Mouse (Mus musculus): Measurements from ENCODE around the gene Osgepl1. TPM values are rescaled to one million over a fixed set of nuclear protein-coding genes. Genes with fewer than 3 reads are reported as not detected.
A peak's percentile ranks its signal among the peaks of the same experiment; 100 is the strongest.
"Not testable (repeated sequence)": the region's sequence is repeated elsewhere in the genome, so short reads cannot be mapped to it uniquely, and the experiment has no call there.

Gene Osgepl1
- 10 to 100 TPM; 17.9 to 18.5 TPM for total RNA-seq (2021)
- long read RNA-seq, experiment 1, transcript Osgepl1-201 (8 exons, 1,868 nt), result major isoform, 14 of 26 reads
- long read RNA-seq, experiment 1, partial matches to known transcripts, result 1 of 26 reads
- long read RNA-seq, experiment 1, other reads (novel, unspliced or antisense), result 11 of 26 reads
- long read RNA-seq, experiment 2, transcript Osgepl1-201 (8 exons, 1,868 nt), result major isoform, 16 of 28 reads
- long read RNA-seq, experiment 2, partial matches to known transcripts, result 2 of 28 reads
- long read RNA-seq, experiment 2, other reads (novel, unspliced or antisense), result 9 of 28 reads

DNA sequence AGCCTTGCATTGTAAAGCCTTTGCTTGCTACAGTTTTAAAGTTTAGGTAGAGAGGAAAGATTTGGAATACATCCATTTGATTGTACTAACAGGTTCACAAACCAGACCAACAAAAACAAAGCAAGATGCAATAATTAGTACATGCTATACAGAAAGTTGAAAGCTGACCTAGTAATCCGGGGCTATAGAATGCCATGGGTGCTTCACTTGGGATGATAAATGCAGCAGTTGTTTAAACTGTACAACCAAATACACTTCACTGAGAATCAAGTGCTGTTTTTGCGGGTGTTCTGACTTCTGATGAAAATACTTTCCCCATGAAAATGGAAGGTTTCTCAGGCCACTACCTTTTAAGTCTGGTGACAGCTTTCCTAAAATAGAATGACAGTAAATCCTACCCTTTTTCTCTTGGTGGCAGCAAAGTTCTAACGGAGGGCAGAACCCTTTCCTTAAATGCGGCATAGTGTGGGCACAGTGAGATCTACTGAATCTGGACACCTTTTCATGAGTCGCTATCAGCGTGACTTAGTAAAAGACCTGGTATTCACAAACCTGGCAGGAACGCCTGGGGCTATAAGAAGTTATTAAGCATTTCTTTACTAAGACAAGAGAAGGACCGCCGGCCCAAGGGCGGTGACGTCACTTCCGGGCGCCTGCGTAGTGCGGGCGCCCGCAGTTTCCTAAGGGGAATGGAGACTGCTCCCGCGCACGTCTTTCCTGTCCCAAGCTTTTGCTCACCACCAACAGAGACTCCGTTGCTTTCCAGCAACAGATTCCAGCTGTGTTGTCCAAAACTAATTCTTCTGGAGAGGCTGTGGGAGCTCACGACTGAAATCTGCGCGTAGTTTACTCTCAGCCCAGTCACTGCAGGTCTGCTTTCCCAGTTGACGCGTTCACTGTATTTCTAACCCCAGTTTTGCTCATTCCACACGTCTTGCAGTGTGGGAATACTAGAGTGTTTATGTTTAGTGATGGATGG is at the start of gene Osgepl1:
Osgepl1 (plus strand) TSS at position 636 of the 979 bp plus-strand sequence.
- peak; percentile 84 for DNase-seq
- intact Hi-C loops (cut with DNase I; ENCODE audit: low total_unique reads), result no loop called here

DNA sequence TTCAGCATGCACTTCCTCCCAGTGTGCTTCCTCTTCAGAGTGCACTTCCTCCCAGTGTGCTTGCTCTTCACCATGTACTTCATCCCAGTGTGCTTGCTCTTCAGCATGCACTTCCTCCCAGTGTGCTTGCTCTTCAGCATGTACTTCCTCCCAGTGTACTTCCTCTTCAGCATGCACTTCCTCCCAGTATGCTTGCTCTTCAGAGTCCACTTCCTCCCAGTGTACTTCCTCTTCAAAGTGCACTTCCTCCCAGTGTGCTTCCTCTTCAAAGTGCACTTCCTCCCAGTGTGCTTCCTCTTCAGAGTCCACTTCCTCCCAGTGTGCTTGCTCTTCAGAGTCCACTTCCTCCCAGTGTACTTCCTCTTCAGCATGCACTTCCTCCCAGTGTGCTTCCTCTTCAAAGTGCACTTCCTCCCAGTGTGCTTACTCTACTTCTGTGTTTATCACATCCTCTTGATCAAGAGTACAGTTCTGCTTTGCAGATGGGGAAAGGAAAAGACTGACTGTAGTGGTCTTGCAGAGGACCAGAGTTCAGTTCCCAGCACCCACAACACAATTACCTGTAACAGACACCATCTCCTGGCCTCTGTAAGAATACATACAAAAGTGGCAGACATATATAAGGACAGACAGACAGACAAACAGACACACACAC is 48.3 kb upstream of the Osgepl1 start:
- DNase-seq; intact Hi-C loops (cut with DNase I; ENCODE audit: low total_unique reads): not testable (repeated sequence)

DNA sequence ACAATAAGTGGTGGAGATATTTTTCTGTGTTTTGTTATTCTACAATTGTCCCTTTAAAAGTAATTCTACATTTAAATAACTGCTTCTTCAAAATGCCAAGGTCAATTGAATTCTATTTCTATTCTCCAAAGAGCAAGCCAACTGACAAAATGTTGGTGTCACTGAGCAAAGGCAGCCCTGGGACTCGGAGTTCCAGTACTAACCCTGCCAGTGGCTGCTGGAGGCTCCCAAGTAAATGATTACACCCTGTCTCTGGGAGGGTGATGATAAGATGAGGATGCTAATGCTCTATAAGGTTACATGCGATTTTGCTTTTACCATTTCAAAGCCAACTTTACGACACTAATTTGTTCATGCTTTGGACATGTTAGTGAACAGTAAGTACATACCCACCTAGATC is 43.5 kb upstream of the Osgepl1 start:
- intact Hi-C loops (cut with DNase I; ENCODE audit: low total_unique reads), result no loop called here
- no peak for DNase-seq

DNA sequence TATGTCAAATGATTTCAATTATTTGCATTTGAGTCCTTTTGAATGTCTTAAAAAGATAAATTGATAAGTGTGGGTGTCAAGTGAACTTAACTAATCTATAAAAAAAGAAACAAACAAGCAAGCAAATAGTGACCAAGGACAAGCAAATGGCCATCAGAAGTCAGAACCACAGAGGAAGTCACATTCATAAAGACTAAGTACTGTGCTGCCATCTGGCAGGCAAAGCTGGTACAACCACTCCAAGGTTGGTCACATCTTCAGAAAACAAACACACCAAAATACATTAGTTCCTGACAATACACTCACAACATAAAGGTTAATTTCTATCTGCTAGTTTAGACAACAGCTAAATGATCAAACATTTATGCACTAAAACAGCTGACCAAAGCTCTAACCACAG is 40.8 kb upstream of the Osgepl1 start:
- intact Hi-C loops (cut with DNase I; ENCODE audit: low total_unique reads), result loop anchor here (2.0 kb wide), 1 partner anchor 220 kb away; no protein-coding TSS in a partner anchor
- peak; percentile 16 for DNase-seq

DNA sequence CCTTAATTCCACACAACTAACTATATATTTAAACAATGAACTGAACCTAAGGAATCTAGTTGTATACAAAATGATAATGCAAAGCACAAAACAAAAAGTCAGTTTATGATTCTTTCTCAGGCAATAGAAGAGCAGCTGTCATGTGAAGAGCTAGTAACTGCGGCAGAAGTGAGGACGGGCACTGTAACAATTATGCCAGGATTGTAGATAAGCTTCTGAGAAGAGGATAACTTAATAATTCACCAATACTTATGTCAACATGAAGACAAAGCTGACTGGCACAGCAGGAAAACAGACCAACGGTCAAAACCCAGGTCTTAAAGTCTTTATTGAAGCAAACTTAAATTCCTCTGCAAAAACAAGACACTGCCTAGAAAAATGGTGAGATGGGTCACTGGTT is 22.2 kb upstream of the Osgepl1 start:
- intact Hi-C loops (cut with DNase I; ENCODE audit: low total_unique reads), result no loop called here
- no peak for DNase-seq

DNA sequence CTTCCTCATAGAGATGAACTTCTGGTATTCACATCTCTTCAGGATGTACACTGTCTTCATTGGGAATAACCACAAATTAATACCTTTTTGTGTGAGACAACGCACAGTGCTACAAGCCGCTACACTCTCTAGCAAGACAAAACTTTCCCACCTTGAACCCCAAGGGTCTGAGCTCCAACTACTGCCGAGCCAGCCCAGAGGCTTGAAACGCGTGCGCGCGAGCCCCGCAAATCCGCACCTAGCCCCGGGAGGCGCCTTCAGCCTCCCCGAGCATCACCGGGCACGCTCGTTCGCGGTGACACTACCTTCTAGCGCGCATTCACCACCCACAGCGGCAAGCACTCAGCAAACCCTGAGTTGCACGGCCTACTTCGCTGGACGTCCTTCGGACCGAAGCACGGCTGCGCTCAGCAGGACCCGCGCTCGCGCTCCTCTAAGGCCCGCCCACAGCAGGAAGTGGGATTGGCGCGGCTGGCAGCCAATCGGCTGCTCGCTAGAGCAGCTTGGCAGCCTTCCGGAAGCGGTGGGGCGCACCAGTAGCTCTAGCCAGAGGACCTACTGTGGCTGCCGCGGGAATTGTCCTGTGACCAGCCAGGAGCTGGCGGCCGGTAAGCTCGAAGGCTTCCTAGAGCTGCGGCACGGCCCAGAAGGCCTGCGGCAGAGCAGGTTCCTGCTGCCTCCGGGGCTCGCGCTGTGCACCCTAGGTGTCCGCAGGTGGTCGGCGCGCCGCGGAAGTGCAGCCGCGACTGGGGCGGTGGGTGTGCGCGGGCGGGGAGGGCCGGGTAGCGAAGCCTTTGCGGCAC is 16.6 kb upstream of the Osgepl1 start, which contains the start of the genes Pms1, Ormdl1 and Gm28778:
Pms1 (minus strand) TSS at position 438 of the 803 bp plus-strand sequence.
Ormdl1 (plus strand) TSS at position 515 of the 803 bp plus-strand sequence.
Gm28778 (plus strand) TSS at position 531 of the 803 bp plus-strand sequence.
- DNase-seq, result peak; percentile 93
- intact Hi-C loops (cut with DNase I; ENCODE audit: low total_unique reads), result no loop called here

DNA sequence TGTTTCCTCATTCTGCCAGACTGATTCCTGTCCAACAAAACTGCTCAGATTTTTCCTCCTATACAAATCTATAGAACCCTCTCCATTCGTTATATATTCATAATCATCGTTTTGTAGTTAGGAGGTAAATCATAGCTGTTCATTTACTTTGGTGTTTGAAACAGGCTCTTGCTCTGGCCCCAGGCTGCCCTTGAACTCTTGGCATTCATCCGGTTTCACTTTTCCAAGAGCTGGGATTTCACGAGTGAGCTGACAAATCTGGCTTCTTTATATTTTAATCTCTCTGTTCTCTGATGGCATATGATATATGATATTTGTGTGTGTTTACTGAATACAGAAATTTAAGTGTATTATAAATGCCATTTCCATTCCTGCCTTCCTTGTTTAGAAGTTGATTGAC is 12.9 kb upstream of the Osgepl1 start:
- no peak for DNase-seq
- intact Hi-C loops (cut with DNase I; ENCODE audit: low total_unique reads), result no loop called here

DNA sequence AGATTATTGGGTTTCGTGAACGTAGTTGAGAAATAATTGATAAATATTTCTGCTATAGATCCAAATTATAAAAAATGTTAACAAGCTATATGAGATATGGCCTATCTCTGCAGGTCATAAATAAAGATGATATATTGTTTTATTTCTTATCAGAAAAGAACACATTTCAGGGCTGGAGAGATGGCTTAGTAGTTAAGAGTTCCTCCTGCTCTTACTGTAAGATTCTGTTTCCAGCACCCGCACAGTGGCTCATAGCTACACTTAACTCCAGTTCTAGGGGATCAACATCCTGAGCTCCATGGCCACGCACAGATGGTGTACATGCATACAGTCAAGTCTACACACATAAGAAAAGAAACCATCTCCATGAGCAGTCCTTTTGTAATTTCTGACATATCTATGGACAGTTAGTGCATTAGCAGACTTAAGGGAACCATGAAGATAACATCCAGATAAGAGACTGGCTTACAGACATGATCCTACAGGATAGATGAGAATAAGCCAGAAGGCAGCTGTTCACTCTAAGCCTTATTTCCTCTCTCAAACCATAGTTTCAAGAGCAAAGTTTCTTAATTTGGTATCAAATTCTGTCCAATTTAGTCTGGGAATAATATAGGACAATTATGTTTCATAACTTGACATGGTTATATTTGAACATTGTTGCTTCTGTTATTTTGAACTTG is 8.4 kb downstream of the Osgepl1 start:
- intact Hi-C loops (cut with DNase I; ENCODE audit: low total_unique reads), result no loop called here
- no peak for DNase-seq

DNA sequence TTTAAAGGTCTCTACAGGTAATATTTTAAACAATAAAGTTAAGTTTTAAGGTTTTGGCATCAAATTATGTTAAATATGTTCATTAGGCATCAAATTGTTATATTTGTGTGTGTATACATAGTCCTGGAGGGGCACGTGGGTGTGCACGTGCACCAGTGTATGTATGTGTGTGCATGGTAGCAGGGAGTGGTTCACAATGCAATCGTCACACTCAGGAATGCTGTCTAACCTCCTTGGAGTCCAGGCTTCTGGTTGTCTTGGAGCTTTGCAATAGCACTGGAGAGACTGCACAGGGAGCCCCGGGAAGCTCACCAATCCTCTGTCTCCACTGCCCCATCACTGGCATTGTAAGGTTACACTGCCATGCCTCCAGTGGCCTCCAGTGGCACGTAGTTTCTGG is 9.8 kb downstream of the Osgepl1 start:
- no peak for DNase-seq

DNA sequence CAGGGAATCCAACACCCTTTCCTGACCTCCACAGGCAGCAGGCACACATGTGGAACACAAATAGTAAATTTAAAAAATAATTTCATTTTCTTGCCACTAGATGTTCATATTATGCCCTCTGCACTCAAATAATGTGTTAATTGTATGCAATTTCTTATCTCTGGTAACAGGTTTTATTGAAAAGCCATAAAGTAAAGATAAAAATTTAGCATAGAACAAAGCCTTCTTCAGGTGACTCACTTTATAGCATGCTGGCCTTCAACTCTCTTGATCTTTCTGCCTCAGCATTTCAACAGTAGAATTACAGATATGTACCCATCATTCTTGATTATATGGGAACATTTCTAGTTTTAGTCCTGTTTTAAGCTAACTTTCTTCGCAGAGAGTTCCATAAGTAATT is 10.9 kb downstream of the Osgepl1 start:
- DNase-seq, result no peak
- intact Hi-C loops (cut with DNase I; ENCODE audit: low total_unique reads), result no loop called here

More for the DNA sequence above, 9.8 kb downstream of the Osgepl1 start:
- intact Hi-C loops (cut with DNase I; ENCODE audit: low total_unique reads), result no loop called here

DNA sequence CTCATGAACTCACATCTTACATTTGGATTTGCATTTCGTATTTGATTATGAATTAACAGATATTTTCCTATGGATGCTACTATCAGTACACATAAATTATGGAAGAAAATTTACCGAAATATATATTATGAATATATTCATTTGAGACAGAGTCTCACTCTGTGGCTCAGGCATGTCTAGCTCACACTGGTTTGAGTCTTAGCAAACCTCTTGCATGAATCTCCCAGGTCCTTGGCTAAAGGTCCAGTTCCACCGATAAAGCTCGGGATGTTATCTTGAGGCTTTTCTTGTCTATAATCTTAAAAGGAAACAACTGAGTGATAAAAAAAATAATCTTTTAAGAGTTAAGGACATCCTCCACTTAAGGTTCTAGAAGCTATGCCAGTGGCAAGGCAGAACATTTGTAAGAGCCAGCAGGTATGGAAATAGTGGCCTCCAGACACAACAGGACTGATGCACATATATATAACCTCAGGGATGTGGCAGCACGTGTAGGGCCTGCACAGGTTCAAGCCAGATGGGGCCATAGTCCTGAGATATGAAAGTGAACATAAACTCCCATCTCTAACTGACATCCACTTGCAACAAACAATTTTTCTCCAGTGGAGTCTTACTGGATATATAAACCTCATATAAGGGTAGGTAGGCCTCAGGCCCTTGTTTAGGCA is 11.5 kb downstream of the Osgepl1 start:
- DNase-seq, result no peak
- intact Hi-C loops (cut with DNase I; ENCODE audit: low total_unique reads), result no loop called here

DNA sequence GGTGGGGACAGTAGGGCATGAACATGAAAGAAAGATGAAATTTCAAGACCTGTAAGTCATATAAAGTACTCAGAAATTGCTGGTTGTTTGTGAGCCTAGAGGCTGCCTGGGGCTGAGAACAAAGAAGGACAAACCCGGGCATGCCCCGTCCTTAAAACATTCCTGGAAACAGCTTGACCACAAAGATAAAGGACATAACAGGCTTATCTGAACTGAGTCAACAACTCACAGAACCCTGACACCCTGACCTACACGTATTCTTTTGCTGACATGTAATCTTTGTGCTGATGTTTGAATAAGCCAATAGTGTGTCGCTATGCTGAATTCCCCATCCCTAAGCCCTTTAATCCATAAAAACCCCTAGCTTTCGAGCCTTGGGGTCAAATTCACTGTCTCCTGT is 20.1 kb downstream of the Osgepl1 start:
- DNase-seq; intact Hi-C loops (cut with DNase I; ENCODE audit: low total_unique reads): not testable (repeated sequence)

DNA sequence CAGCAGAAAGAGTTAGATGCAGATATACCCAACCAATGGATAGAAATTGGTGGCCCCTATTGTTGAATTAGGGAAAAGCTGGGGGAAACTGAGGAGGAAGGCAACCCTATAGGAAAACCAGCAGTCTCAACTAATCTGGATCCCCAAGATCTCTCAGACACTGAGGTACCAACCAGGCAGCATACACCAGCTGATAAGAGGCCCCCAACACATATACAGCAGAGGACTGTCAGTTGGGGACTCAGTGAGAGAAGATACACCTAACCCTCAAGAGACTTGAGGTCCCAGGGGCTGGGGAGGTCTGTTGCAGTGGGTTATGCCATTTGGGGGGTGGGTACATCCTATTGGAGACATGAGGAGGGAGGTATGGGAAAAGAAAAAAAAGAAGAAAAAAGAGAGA is 22.0 kb downstream of the Osgepl1 start:
- intact Hi-C loops (cut with DNase I; ENCODE audit: low total_unique reads), result no loop called here
- no peak for DNase-seq

DNA sequence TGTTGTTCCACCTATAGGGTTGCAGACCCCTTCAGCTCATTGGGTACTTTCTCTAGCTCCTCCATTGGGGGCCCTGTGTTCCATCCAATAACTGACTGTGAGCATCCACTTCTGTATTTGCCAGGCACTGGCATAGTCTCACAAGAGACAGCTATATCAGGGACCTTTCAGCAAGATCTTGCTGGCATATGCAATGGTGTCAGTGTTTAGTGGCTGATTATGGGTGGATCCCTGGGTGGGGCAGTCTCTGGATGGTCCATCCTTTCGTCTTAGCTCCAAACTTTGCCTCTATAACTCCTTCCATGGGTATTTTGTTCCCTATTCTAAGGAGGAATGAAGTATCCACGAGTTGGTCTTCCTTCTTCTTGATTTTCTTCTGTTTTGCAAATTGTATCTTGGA is 24.0 kb downstream of the Osgepl1 start:
- intact Hi-C loops (cut with DNase I; ENCODE audit: low total_unique reads); DNase-seq: not testable (repeated sequence)

DNA sequence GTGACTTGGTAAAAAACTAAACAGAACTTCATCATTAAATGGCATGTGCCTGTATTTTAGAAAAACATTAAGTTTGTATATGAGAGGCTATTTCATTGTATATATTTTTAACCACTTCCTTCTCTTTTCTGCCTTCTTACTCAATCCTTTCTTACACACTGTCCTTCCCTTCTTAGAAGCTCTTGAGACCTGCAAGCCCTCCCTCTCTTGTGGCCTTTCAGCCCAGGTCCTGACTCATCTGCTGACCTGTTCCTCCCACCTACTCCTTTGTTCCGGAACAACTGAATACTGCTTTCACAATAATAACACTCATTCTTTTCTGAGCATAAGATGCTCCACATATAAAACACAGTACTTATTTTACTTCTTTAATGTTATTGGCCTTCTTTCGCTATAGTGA is 27.6 kb downstream of the Osgepl1 start:
- no peak for DNase-seq
- intact Hi-C loops (cut with DNase I; ENCODE audit: low total_unique reads), result no loop called here

DNA sequence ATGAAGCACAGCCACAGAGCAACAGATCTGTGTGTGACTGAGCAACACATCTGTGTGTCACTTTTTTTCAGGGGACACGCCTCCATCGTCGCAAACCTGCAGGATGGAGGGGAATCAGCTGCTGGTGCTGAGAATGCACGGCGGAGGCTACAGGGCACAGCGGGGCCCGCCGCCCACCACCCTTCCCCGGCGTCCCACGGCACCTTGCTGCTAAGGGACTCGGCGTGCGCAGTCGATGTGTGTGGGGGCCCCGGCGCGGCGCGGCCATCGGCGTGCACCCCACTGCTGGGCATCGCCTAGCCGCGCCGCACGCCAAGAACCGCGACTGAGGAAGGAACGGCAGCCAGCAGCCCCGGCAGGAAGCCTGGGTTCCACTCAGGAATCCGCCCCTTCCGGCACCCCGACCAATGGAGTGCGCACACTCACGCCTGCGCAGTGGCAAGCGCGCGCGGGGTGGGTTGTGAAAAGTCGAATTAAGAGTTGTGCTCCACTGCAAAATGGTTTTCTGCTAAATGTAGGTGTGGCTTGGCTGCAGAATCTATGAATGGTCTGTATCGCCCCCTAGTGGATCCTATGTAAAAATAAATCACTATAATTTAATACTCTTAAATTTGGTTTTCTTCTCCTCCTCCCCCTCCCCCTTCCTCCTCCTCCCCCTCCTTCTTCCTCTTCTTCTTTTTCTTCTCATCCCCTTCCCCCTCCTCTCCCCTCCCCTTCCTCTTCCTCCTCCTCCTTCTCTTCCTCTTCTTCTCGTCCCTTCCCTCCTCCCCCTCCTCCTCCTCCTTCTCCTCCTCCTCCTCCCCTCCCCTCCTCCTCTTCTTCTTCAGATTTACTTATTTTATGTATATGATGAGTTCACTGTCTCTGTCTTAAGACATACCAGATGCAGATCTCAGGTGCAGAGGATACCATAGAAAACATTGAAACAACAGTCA is 39.2 kb downstream of the Osgepl1 start, which contains the start of the genes Asdurf, Gm28551 and Asnsd1:
Asdurf (minus strand) TSS at position 293 of the 935 bp plus-strand sequence.
Gm28551 (minus strand) TSS at position 341 of the 935 bp plus-strand sequence.
Asnsd1 (minus strand) TSS at position 426 of the 935 bp plus-strand sequence.
- intact Hi-C loops (cut with DNase I; ENCODE audit: low total_unique reads), result no loop called here
- peak; percentile 97 for DNase-seq

DNA sequence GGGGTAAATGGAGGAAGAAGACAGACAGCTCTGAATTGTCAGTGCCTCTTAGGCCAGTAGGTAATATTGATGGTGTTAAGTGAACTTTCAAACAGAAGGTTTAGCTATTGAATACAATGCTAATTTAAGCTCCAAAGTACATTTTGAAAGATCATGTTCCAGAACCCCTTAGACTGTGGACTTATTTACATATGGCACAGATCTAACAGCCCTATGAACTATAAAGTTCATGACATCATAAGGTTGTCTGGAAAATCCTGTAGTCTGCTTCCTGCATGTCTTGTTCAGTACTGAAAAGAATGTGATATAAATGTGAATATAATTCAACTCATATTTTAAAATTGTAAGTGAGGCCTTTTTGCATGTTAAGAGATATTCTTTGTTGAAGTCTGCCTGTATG is 45.6 kb downstream of the Osgepl1 start:
- no peak for DNase-seq
- intact Hi-C loops (cut with DNase I; ENCODE audit: low total_unique reads), result no loop called here

All from gastrocnemius, postnatal 14 days (tissue).